Comparison of ENCODE assay signal across 12 mouse cellular contexts in genomic region chr14:93342781-93343180, GRCm38 (mm10).
DNase-seq lines count a peak whose midpoint lies in the region; TF ChIP-seq lines count a peak whose summit lies in the region.
"Had no signal": no experiment of that assay in that cellular context is flagged by ENCODE, and none has a peak within 500 bp of the region (broad histone marks: within the 10 kb centered on the region; RNA-seq: fewer than 3 reads in every experiment).

No protein-coding gene starts in this region.

- 42% methylated on average over 3 of the region's 3 CpGs for WGBS in heart, adult 2 months

- no peaks in the 10 kb centered on the region for H3K4me1 ChIP-seq in heart, adult 2 months (ENCODE audit: control insufficient read depth, insufficient read depth, low read length)

- H3K27ac ChIP-seq in heart, adult 2 months: no peak overlapping the region
- H3K27ac ChIP-seq: hindbrain, embryonic 15.5 days had no signal

- DNase-seq in heart, adult 2 months: peak; percentile 24 to 36
- no peak for DNase-seq in heart, postnatal 10 days
- DNase-seq in brain, adult 2 months (ENCODE audit: low read depth, low spot score): peak; percentile 67
- DNase-seq in cerebellum, adult 11-12 months: peak; percentile 63
- DNase-seq in gastrocnemius, adult 18-20 months (ENCODE audit: low spot score): peak; percentile 13
- DNase-seq in layer of hippocampus, adult 18-20 months (ENCODE audit: low spot score in 2 of 2): no peak
- DNase-seq in thymus, postnatal 4 days: no peak
- DNase-seq: embryo, embryonic 11 days; liver; lung, embryonic 14.5 days; right cerebral cortex, adult 18-20 months had no signal

- no peak for TF ChIP-seq EP300 in heart, adult 2 months (IDR thresholded peaks at IDR 0.05; ENCODE audit: insufficient read depth, low read depth, low read length)

- H3K36me3 ChIP-seq in heart, adult 2 months (ENCODE audit: control insufficient read depth, insufficient read depth, low read length): no peaks in the 10 kb centered on the region
- H3K36me3 ChIP-seq: hindbrain, embryonic 15.5 days had no signal

- H3K4me3 ChIP-seq in heart, adult 2 months: no peak overlapping the region
- H3K4me3 ChIP-seq: hindbrain, embryonic 15.5 days had no signal

- intact Hi-C loops in heart, adult 2 months (cut with DNase I): no loop called here
- intact Hi-C loops in heart, postnatal 10 days (cut with DNase I): no loop called here

- H3K9ac ChIP-seq in heart, adult 2 months (ENCODE audit: low read depth, low read length): no peak overlapping the region
- H3K9ac ChIP-seq: hindbrain, embryonic 15.5 days; lung, embryonic 14.5 days had no signal

- no peak for TF ChIP-seq CTCF in heart, adult 2 months (IDR thresholded peaks at IDR 0.05)

- TF ChIP-seq POLR2A in heart, adult 2 months (IDR thresholded peaks at IDR 0.05; ENCODE audit: insufficient read depth, low read depth, low read length): no peak

- H3K27me3 ChIP-seq in heart, adult 2 months (ENCODE audit: control insufficient read depth, insufficient read depth, low read length): no peaks in the 10 kb centered on the region
- H3K27me3 ChIP-seq: hindbrain, embryonic 15.5 days had no signal

- no peaks in the 10 kb centered on the region for H3K79me2 ChIP-seq in heart, adult 2 months (replicated peaks; ENCODE audit: control insufficient read depth, insufficient read depth, low read length)

Comparison
In these comparisons a context has a peak if more than half of its experiments do, and no peak if none do; other contexts are left out.
1. DNase-seq: peak in heart, adult 2 months (2 of 2), brain, adult 2 months (single experiment), cerebellum, adult 11-12 months (single experiment) and gastrocnemius, adult 18-20 months (single experiment); none in heart, postnatal 10 days (0 of 2), layer of hippocampus, adult 18-20 months (0 of 2) and thymus, postnatal 4 days (single experiment).